8 mouse cellular contexts compared by ENCODE assay signal in genomic region chr8:122678896-122679210, GRCm38 (mm10). TPM values are rescaled to one million over a fixed set of nuclear protein-coding genes. Genes with fewer than 3 reads are reported as not detected.
DNase-seq lines count a peak whose midpoint lies in the region; ATAC-seq and TF ChIP-seq lines count a peak whose summit lies in the region.

No protein-coding gene starts in this region.

- H3K4me2 ChIP-seq in forebrain, embryonic 16.5 days (ENCODE audit: low read length), result peak overlapping the region; percentile 70
- peak overlapping the region; percentile 100 for H3K4me2 ChIP-seq in liver, embryonic 15.5 days

- no peaks in the 10 kb centered on the region for H3K36me3 ChIP-seq in E14TG2a.4 (ENCODE audit: insufficient read depth, low read length)
- H3K36me3 ChIP-seq in forebrain, embryonic 16.5 days (ENCODE audit: control insufficient read depth, insufficient read depth), result no peaks in the 10 kb centered on the region
- H3K36me3 ChIP-seq in liver, embryonic 15.5 days (replicated peaks), result no peaks in the 10 kb centered on the region

- under 1% methylated on average over 14 of the region's 14 CpGs for WGBS in forebrain, embryonic 16.5 days
- WGBS in liver, embryonic 15.5 days (ENCODE audit: insufficient replicate concordance), result 2% methylated on average over 14 of the region's 14 CpGs

- no peak for DNase-seq in frontal cortex, adult 2 months (ENCODE audit: extremely low spot score in 1 of 2, low spot score in 1 of 2)
- no peak for DNase-seq in adrenal gland, postnatal 25 days

- H3K4me3 ChIP-seq in E14TG2a.4 (replicated peaks; ENCODE audit: low read length), result peak overlapping the region; percentile 87
- H3K4me3 ChIP-seq in forebrain, embryonic 16.5 days (replicated peaks; ENCODE audit: low read length), result peak overlapping the region; percentile 83
- H3K4me3 ChIP-seq in liver, embryonic 15.5 days (replicated peaks), result peak overlapping the region; percentile 79

- no peak for TF ChIP-seq CTCF in E14TG2a.4 (conservative IDR thresholded peaks at IDR 0.05; ENCODE audit: low read length)

- no peaks in the 10 kb centered on the region for H3K9me3 ChIP-seq in E14TG2a.4 (ENCODE audit: low read length)
- H3K9me3 ChIP-seq in forebrain, embryonic 16.5 days (ENCODE audit: control insufficient read depth, low read length), result no peaks in the 10 kb centered on the region
- no peaks in the 10 kb centered on the region for H3K9me3 ChIP-seq in liver, embryonic 15.5 days (replicated peaks)

- ATAC-seq in frontal cortex, adult (ENCODE audit: low TSS enrichment), result 0 out of 2 replicates have a peak, but pooled peaks have one; percentile 4
- ATAC-seq in forebrain, embryonic 16.5 days, result no peak
- ATAC-seq in liver, embryonic 15.5 days (ENCODE audit: insufficient read depth), result peak; percentile 1; the same call in 1 of the 2 replicates
- no peak for ATAC-seq in monocyte, adult 5-6 weeks (replicated peaks; ENCODE audit: insufficient number of reproducible peaks, low FRiP score, low TSS enrichment, poor library complexity, severe bottlenecking)
- ATAC-seq in megakaryocyte progenitor cell, adult 5-6 weeks (replicated peaks; ENCODE audit: poor library complexity), result no peak

- peak overlapping the region; percentile 89; the same call in 1 of the 2 replicates for H3K9ac ChIP-seq in forebrain, embryonic 16.5 days (replicated peaks; ENCODE audit: low read depth, low read length)
- peak overlapping the region; percentile 76 for H3K9ac ChIP-seq in liver, embryonic 15.5 days

- peaks cover 78% of the 10 kb centered on the region for H3K27me3 ChIP-seq in E14TG2a.4 (ENCODE audit: insufficient read depth, low read length)
- H3K27me3 ChIP-seq in forebrain, embryonic 16.5 days (replicated peaks; ENCODE audit: control insufficient read depth, insufficient read depth, low read length), result peaks cover 15% of the 10 kb centered on the region
- H3K27me3 ChIP-seq in liver, embryonic 15.5 days, result peaks cover 86% of the 10 kb centered on the region

- peak overlapping the region; percentile 3; the same call in 1 of the 2 replicates for H3K27ac ChIP-seq in forebrain, embryonic 16.5 days (ENCODE audit: low read length)
- H3K27ac ChIP-seq in liver, embryonic 15.5 days (replicated peaks), result peak overlapping the region; percentile 90

- H3K4me1 ChIP-seq in E14TG2a.4 (replicated peaks; ENCODE audit: low read depth, low read length), result peaks cover 22% of the 10 kb centered on the region
- peaks cover 49% of the 10 kb centered on the region for H3K4me1 ChIP-seq in forebrain, embryonic 16.5 days (replicated peaks; ENCODE audit: control insufficient read depth, insufficient read depth, low read length)
- peaks cover 89% of the 10 kb centered on the region for H3K4me1 ChIP-seq in liver, embryonic 15.5 days (replicated peaks)

RNA-seq across cellular contexts. Expression of gene Cbfa2t3, which starts 20.1 kb away (rescaled TPM):
- polyA plus RNA-seq in frontal cortex, adult 2 months (2012; rRNA removed), result 7.7 and 8.6 TPM in 2 replicates
- 11.6 and 13.8 TPM in 2 replicates for polyA plus RNA-seq in forebrain, embryonic 16.5 days (2015; fragmentation: Nextera tagmentation; extraction: Ambion mirVana)
- polyA plus RNA-seq in liver, embryonic 15.5 days (2015; fragmentation: Nextera tagmentation; extraction: Ambion mirVana), result 3.5 and 3.6 TPM in 2 replicates
- 21.2 to 48.6 TPM (median 32.6 TPM) in 3 replicates for total RNA-seq in monocyte, adult 5-6 weeks (2017)
- total RNA-seq in adrenal gland, postnatal 25 days (2021), result 12.2 and 14.1 TPM in 2 replicates
- 19.6 and 20.7 TPM in 2 replicates for total RNA-seq in megakaryocyte progenitor cell, adult 5-6 weeks (2015)
- total RNA-seq in megakaryocyte progenitor cell, adult 5-6 weeks (2017), result 11.8 and 12.3 TPM in 2 replicates

RNA-seq across cellular contexts. Expression of gene Pabpn1l, which starts 56.3 kb away (rescaled TPM):
- not detected in 2 replicates for polyA plus RNA-seq in frontal cortex, adult 2 months (2012; rRNA removed)
- polyA plus RNA-seq in forebrain, embryonic 16.5 days (2015; fragmentation: Nextera tagmentation; extraction: Ambion mirVana), result not detected in 2 replicates
- polyA plus RNA-seq in liver, embryonic 15.5 days (2015; fragmentation: Nextera tagmentation; extraction: Ambion mirVana), result not detected in 2 replicates
- total RNA-seq in monocyte, adult 5-6 weeks (2017), result not detected in 3 replicates
- total RNA-seq in adrenal gland, postnatal 25 days (2021), result not detected in 2 replicates
- total RNA-seq in megakaryocyte progenitor cell, adult 5-6 weeks (2015), result 0.12 TPM in 1 of 2 replicates, not detected in the other
- not detected in 2 replicates for total RNA-seq in megakaryocyte progenitor cell, adult 5-6 weeks (2017)

Comparison
In these comparisons a context has a peak if more than half of its experiments do, and no peak if none do; other contexts are left out.
1. ATAC-seq: peak in frontal cortex, adult (single experiment) and liver, embryonic 15.5 days (single experiment); none in forebrain, embryonic 16.5 days (single experiment), monocyte, adult 5-6 weeks (single experiment) and megakaryocyte progenitor cell, adult 5-6 weeks (single experiment).
2. Peak in every context shown above with its lines, with median percentiles within 50 percentile points of each other: H3K4me3 ChIP-seq.